Mouse (Mus musculus): ENCODE data around the gene Cd163. TPM values are rescaled to one million over a fixed set of nuclear protein-coding genes. Genes with fewer than 3 reads are reported as not detected.

The Cd163 gene
- polyA plus RNA-seq, 1 experiment = 0.28 TPM

- Histone ChIP-seq H3K27me3 (ENCODE audit: control insufficient read depth, insufficient read depth, low read length, poor library complexity, severe bottlenecking) (no peaks in the 10 kb centered on the region), H3K27ac (ENCODE audit: insufficient read depth, low read length) (no peak overlapping the region), H3K9ac (ENCODE audit: low read depth, poor library complexity, severe bottlenecking) (no peak overlapping the region), H3K9me3 (replicated peaks; ENCODE audit: control insufficient read depth, insufficient read depth, low read length, poor library complexity, severe bottlenecking) (no peaks in the 10 kb centered on the region), H3K4me3 (ENCODE audit: low read depth, low read length) (no peak overlapping the region), H3K4me1 (ENCODE audit: control insufficient read depth, insufficient read depth, low read length) (no peaks in the 10 kb centered on the region), H3K36me3 (ENCODE audit: control insufficient read depth, insufficient read depth, low read length, poor library complexity, severe bottlenecking) (no peaks in the 10 kb centered on the region)
- no peak for TF ChIP-seq EP300 (IDR thresholded peaks at IDR 0.05; ENCODE audit: insufficient read depth, low read depth, low read length)
- no peak for TF ChIP-seq CTCF (IDR thresholded peaks at IDR 0.05; ENCODE audit: low read depth, low read length)
- no peak for TF ChIP-seq POLR2A (IDR thresholded peaks at IDR 0.05; ENCODE audit: insufficient read depth, low read length)
These were observed 70.2 kb downstream of the Cd163 start for GRCm38 (mm10) chr6:124374683-124375082.

GRCm38 (mm10) chr6:124375435-124375884 lies 71.0 kb downstream of the Cd163 start:
- TF ChIP-seq POLR2A (IDR thresholded peaks at IDR 0.05; ENCODE audit: insufficient read depth, low read length) (no peak), EP300 (IDR thresholded peaks at IDR 0.05; ENCODE audit: insufficient read depth, low read depth, low read length) (no peak), CTCF (IDR thresholded peaks at IDR 0.05; ENCODE audit: low read depth, low read length) (no peak)
- no peaks in the 10 kb centered on the region for H3K27me3 ChIP-seq (ENCODE audit: control insufficient read depth, insufficient read depth, low read length, poor library complexity, severe bottlenecking)
- no peaks in the 10 kb centered on the region for H3K36me3 ChIP-seq (ENCODE audit: control insufficient read depth, insufficient read depth, low read length, poor library complexity, severe bottlenecking)
- H3K9me3 ChIP-seq (replicated peaks; ENCODE audit: control insufficient read depth, insufficient read depth, low read length, poor library complexity, severe bottlenecking) = no peaks in the 10 kb centered on the region
- no peaks in the 10 kb centered on the region for H3K4me1 ChIP-seq (ENCODE audit: control insufficient read depth, insufficient read depth, low read length)
- H3K27ac ChIP-seq (ENCODE audit: insufficient read depth, low read length) = no peak overlapping the region
- H3K4me3 ChIP-seq (ENCODE audit: low read depth, low read length) = no peak overlapping the region
- no peak overlapping the region for H3K9ac ChIP-seq (ENCODE audit: low read depth, poor library complexity, severe bottlenecking)

- Histone ChIP-seq H3K9me3 (replicated peaks; ENCODE audit: control insufficient read depth, insufficient read depth, low read length, poor library complexity, severe bottlenecking) (no peaks in the 10 kb centered on the region), H3K9ac (ENCODE audit: low read depth, poor library complexity, severe bottlenecking) (no peak overlapping the region), H3K4me1 (ENCODE audit: control insufficient read depth, insufficient read depth, low read length) (no peaks in the 10 kb centered on the region), H3K4me3 (ENCODE audit: low read depth, low read length) (no peak overlapping the region), H3K36me3 (ENCODE audit: control insufficient read depth, insufficient read depth, low read length, poor library complexity, severe bottlenecking) (no peaks in the 10 kb centered on the region), H3K27ac (ENCODE audit: insufficient read depth, low read length) (no peak overlapping the region), H3K27me3 (ENCODE audit: control insufficient read depth, insufficient read depth, low read length, poor library complexity, severe bottlenecking) (no peaks in the 10 kb centered on the region)
- TF ChIP-seq EP300 (IDR thresholded peaks at IDR 0.05; ENCODE audit: insufficient read depth, low read depth, low read length) = no peak
- TF ChIP-seq CTCF (IDR thresholded peaks at IDR 0.05; ENCODE audit: low read depth, low read length) = no peak
- no peak for TF ChIP-seq POLR2A (IDR thresholded peaks at IDR 0.05; ENCODE audit: insufficient read depth, low read length)
These were observed 71.9 kb downstream of the Cd163 start for GRCm38 (mm10) chr6:124376311-124376710.

GRCm38 (mm10) chr6:124377494-124378255 lies 73.2 kb downstream of the Cd163 start:
- Histone ChIP-seq H3K27ac (ENCODE audit: insufficient read depth, low read length) (no peak overlapping the region), H3K9me3 (replicated peaks; ENCODE audit: control insufficient read depth, insufficient read depth, low read length, poor library complexity, severe bottlenecking) (no peaks in the 10 kb centered on the region), H3K9ac (ENCODE audit: low read depth, poor library complexity, severe bottlenecking) (no peak overlapping the region), H3K4me1 (ENCODE audit: control insufficient read depth, insufficient read depth, low read length) (no peaks in the 10 kb centered on the region), H3K27me3 (ENCODE audit: control insufficient read depth, insufficient read depth, low read length, poor library complexity, severe bottlenecking) (no peaks in the 10 kb centered on the region), H3K36me3 (ENCODE audit: control insufficient read depth, insufficient read depth, low read length, poor library complexity, severe bottlenecking) (no peaks in the 10 kb centered on the region), H3K4me3 (ENCODE audit: low read depth, low read length) (no peak overlapping the region)
- TF ChIP-seq EP300 (IDR thresholded peaks at IDR 0.05; ENCODE audit: insufficient read depth, low read depth, low read length) = no peak
- no peak for TF ChIP-seq CTCF (IDR thresholded peaks at IDR 0.05; ENCODE audit: low read depth, low read length)
- TF ChIP-seq POLR2A (IDR thresholded peaks at IDR 0.05; ENCODE audit: insufficient read depth, low read length) = no peak

- TF ChIP-seq EP300 (IDR thresholded peaks at IDR 0.05; ENCODE audit: insufficient read depth, low read depth, low read length) (no peak), CTCF (IDR thresholded peaks at IDR 0.05; ENCODE audit: low read depth, low read length) (peak; percentile 43), POLR2A (IDR thresholded peaks at IDR 0.05; ENCODE audit: insufficient read depth, low read length) (no peak)
- Histone ChIP-seq H3K27me3 (ENCODE audit: control insufficient read depth, insufficient read depth, low read length, poor library complexity, severe bottlenecking) (no peaks in the 10 kb centered on the region), H3K9ac (ENCODE audit: low read depth, poor library complexity, severe bottlenecking) (no peak overlapping the region), H3K9me3 (replicated peaks; ENCODE audit: control insufficient read depth, insufficient read depth, low read length, poor library complexity, severe bottlenecking) (no peaks in the 10 kb centered on the region), H3K4me3 (ENCODE audit: low read depth, low read length) (no peak overlapping the region), H3K4me1 (ENCODE audit: control insufficient read depth, insufficient read depth, low read length) (no peaks in the 10 kb centered on the region), H3K36me3 (ENCODE audit: control insufficient read depth, insufficient read depth, low read length, poor library complexity, severe bottlenecking) (no peaks in the 10 kb centered on the region), H3K27ac (ENCODE audit: insufficient read depth, low read length) (no peak overlapping the region)
These were observed 74.9 kb downstream of the Cd163 start for GRCm38 (mm10) chr6:124379331-124379730.

Other genes starting within 250 kb of the Cd163 start
- gene Vmn2r27, start 72.8 kb upstream of the Cd163 start, polyA plus RNA-seq (2011; ENCODE audit: insufficient read depth, insufficient read length, low read depth, missing spikeins) = not detected in 2 replicates
- 31.0 and 31.4 TPM in 2 replicates for gene Pex5, start 110.4 kb downstream of the Cd163 start, polyA plus RNA-seq (2011; ENCODE audit: insufficient read depth, insufficient read length, low read depth, missing spikeins)
- 17.1 and 25.6 TPM in 2 replicates for gene Clstn3, start 160.1 kb downstream of the Cd163 start, polyA plus RNA-seq (2011; ENCODE audit: insufficient read depth, insufficient read length, low read depth, missing spikeins)
- 0.79 and 1.3 TPM in 2 replicates for gene C1rl, start 188.5 kb downstream of the Cd163 start, polyA plus RNA-seq (2011; ENCODE audit: insufficient read depth, insufficient read length, low read depth, missing spikeins)
- gene C1ra, start 207.7 kb downstream of the Cd163 start, polyA plus RNA-seq (2011; ENCODE audit: insufficient read depth, insufficient read length, low read depth, missing spikeins) = 0.27 TPM in 1 of 2 replicates, not detected in the other
- 3.4 and 3.9 TPM in 2 replicates for gene C1s1, start 237.7 kb downstream of the Cd163 start, polyA plus RNA-seq (2011; ENCODE audit: insufficient read depth, insufficient read length, low read depth, missing spikeins)

Data from ES-Bruce4 (cell line).